Mouse (Mus musculus) midbrain, embryonic 14.5 days (tissue): ENCODE data around the gene Bscl2. TPM values are rescaled to one million over a fixed set of nuclear protein-coding genes. Genes with fewer than 3 reads are reported as not detected.
A peak's percentile ranks its signal among the peaks of the same experiment; 100 is the strongest.

Experiments
- ATAC-seq: fragments of 200-750 bp; cut with Nextera tagmentation; 2 replicates; pipeline ENCODE4 v1.8.0; 2017; ENCODE audit warnings: moderate number of reproducible peaks, moderate library complexity; ENCODE audit not compliant: low FRiP score, low TSS enrichment
- DNase-seq: peaks from one replicate; pipeline ENCODE4 v3.0.0-alpha.2; 2015
- H3K27ac ChIP-seq: fragments of 300-500 bp; sonication (generic); replicated peaks from 2 replicates; pipeline ENCODE4 v1.5.1; 2014; ENCODE audit warnings: mild to moderate bottlenecking, low read depth, low read length, moderate library complexity
- H3K27me3 ChIP-seq: fragments of 300-500 bp; sonication (generic); 2 replicates; pipeline ENCODE4 v1.6.1; 2014; ENCODE audit warnings: low read length, control low read depth, mixed read lengths; ENCODE audit not compliant: control insufficient read depth, insufficient read depth
- H3K36me3 ChIP-seq: fragments of 300-500 bp; sonication (generic); 2 replicates; pipeline ENCODE4 v1.6.1; 2014; ENCODE audit warnings: low read length, control low read depth; ENCODE audit not compliant: control insufficient read depth, insufficient read depth
- H3K4me1 ChIP-seq: fragments of 300-500 bp; sonication (generic); 2 replicates; pipeline ENCODE4 v1.6.1; 2014; ENCODE audit warnings: mild to moderate bottlenecking, antibody characterized with exemption, low read length, control low read depth; ENCODE audit not compliant: control insufficient read depth, insufficient read depth
- H3K4me2 ChIP-seq: fragments of 300-500 bp; sonication (generic); 2 replicates; pipeline ENCODE4 v1.6.1; 2014; ENCODE audit warnings: mild to moderate bottlenecking, low read length, moderate library complexity
- H3K4me3 ChIP-seq: fragments of 300-500 bp; sonication (generic); replicated peaks from 2 replicates; pipeline ENCODE4 v1.5.1; 2014; ENCODE audit warnings: low read depth, low read length
- H3K9ac ChIP-seq: fragments of 300-500 bp; sonication (generic); replicated peaks from 2 replicates; pipeline ENCODE4 v1.6.1; 2014; ENCODE audit warnings: mild to moderate bottlenecking, low read length, moderate library complexity
- H3K9me3 ChIP-seq: fragments of 300-500 bp; sonication (generic); 2 replicates; pipeline ENCODE4 v1.6.1; 2016; ENCODE audit warnings: low read length, control low read depth, mixed read lengths; ENCODE audit not compliant: control insufficient read depth
- WGBS: fragments of 180-500 bp; shearing (Covaris S2); extraction: QIAGEN DNeasy Blood & Tissue Kit; methylation state at CpG from one replicate; pipeline ENCODE4 v1.1.7; 2014; 5-methylcytosine and 5-hydroxymethylcytosine counted together
- polyA plus RNA-seq: library from polyadenylated mRNA; unstranded; fragments of >200 nt; fragmentation: Nextera tagmentation; extraction: Ambion mirVana; gene quantifications from 2 replicates; pipeline ENCODE4 v1.2.1, GENCODE M21; 2014

Bscl2 gene
- polyA plus RNA-seq: 78.2 and 98.7 TPM in 2 replicates

DNA sequence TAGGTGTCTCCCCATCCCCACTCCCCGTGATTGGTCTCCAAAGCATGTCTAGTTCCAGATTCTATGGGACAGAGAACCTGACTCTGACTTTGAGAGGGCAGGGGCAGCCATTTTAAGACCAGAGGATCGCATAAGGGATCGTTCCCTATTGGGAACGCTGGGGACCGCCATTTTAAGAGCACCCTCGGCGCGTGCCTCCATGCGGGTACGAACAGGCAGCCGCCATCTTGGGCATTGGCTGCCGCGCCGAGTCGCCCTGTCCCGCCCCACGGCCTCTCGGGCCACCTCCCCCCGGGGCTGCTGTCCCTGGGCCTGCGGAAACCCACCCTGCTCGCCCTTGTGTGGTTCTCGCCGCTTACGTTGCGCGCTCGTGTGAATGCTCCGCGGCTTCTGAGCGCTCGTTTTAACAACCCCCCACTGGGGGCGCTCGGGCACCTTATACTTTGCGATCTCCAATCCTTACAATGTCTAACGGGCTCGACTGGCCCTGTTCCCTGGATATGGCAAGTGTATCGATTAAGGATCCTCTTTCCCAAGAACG, at the start of gene Bscl2:
TSS of gene Bscl2 (plus strand) at position 217 of the 541 bp plus-strand sequence.
- H3K9me3 ChIP-seq: no peaks in the 10 kb centered on the region
- peak within 1 kb of the TSS; percentile 99 for H3K27ac ChIP-seq
- ATAC-seq (peak; percentile 71), DNase-seq (peak; percentile 94)
- H3K4me3 ChIP-seq: peak within 1 kb of the TSS; percentile 68
- no peaks in the 10 kb centered on the region for H3K27me3 ChIP-seq
- H3K4me1 ChIP-seq: peaks cover 25% of the 10 kb centered on the region
- H3K36me3 ChIP-seq: peaks cover 43% of the 10 kb centered on the region
- H3K9ac ChIP-seq: peak within 1 kb of the TSS; percentile 86
- peak within 1 kb of the TSS; percentile 81 for H3K4me2 ChIP-seq
- under 1% methylated on average over 38 of the region's 38 CpGs for WGBS

GRCm38 (mm10) chr19:8788521-8788920, 48.7 kb upstream of the Bscl2 start:
- Histone ChIP-seq H3K9ac (no peak overlapping the region), H3K27ac (peak overlapping the region; percentile 67), H3K36me3 (peaks cover 15% of the 10 kb centered on the region), H3K4me2 (no peak overlapping the region; the same call in 1 of the 2 replicates), H3K4me1 (peaks cover 13% of the 10 kb centered on the region; the same call in 1 of the 2 replicates), H3K9me3 (no peaks in the 10 kb centered on the region), H3K27me3 (no peaks in the 10 kb centered on the region), H3K4me3 (no peak overlapping the region)
- WGBS: 18% methylated on average over 3 of the region's 3 CpGs
- DNase-seq: peak; percentile 65
- ATAC-seq: no peak

- peaks cover 18% of the 10 kb centered on the region for H3K36me3 ChIP-seq
- H3K27me3 ChIP-seq: no peaks in the 10 kb centered on the region
- no peaks in the 10 kb centered on the region for H3K9me3 ChIP-seq
- no peak overlapping the region for H3K4me2 ChIP-seq
- H3K27ac ChIP-seq: peak overlapping the region; percentile 67
- H3K4me1 ChIP-seq: peaks cover 13% of the 10 kb centered on the region; the same call in 1 of the 2 replicates
- no peak overlapping the region for H3K9ac ChIP-seq
- DNase-seq: no peak
- H3K4me3 ChIP-seq: no peak overlapping the region
- 20% methylated on average over 1 of the region's 1 CpGs for WGBS
- ATAC-seq: no peak
Observed at GRCm38 (mm10) chr19:8789171-8789570, 48.1 kb upstream of the Bscl2 start.

DNA sequence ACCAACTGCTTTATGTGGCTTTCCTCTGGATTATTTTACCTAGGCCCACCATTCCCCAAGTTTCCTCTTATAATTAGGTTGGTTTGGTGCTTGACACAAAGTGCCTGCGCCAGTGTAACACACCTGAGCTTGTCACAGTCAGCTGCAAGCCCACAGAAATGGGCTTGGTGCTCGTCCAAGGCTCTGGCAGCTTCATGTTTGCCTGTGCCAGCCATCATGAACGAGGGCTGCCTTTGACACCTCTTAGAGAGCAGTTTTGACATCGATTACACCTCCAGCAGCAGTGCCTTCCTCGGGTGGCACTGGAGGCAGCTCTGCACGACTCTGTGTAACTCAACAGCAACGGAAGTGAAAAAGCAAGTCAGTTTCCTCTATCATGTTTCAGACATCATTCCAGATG, 47.1 kb upstream of the Bscl2 start:
- Histone ChIP-seq H3K4me2 (no peak overlapping the region), H3K27me3 (no peaks in the 10 kb centered on the region), H3K27ac (no peak overlapping the region), H3K4me3 (no peak overlapping the region), H3K9me3 (no peaks in the 10 kb centered on the region), H3K4me1 (peaks cover 13% of the 10 kb centered on the region; the same call in 1 of the 2 replicates), H3K9ac (no peak overlapping the region), H3K36me3 (peaks cover 28% of the 10 kb centered on the region)
- WGBS: 91% methylated on average over 7 of the region's 7 CpGs
- no peak for ATAC-seq
- DNase-seq: no peak

DNA sequence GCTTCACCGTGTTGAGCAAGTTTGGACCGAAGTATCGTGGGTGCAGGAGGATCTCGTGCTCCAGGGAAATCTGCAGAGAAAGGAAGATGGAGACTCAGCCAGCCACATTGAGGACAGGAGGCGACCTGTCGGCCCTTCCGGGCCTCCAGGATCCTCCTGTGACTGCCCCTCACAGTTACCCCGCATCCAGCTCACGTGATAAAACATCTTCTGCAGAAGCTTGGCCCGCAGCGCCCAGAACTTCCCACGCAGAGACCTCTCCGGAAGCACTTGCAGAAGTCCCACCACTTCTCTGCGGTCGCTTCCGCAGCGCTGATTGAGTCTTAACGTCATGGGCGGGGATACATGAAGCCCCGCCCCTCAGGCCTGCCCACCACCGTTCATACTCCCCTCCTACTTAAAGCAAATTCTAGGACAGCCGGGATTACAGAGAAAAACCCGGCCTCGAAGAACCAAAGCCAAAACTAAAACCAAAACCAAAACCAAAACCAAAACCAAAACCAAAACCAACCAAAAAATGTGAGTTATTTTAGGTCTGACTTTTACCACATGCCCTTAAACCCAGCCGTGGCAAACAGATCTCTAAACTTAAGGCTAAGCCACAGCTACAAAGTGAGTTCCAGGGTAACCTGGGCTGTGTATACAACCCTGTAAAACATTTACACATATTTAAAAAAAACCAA, 38.9 kb upstream of the Bscl2 start, which contains the start of gene Polr2g:
TSS of gene Polr2g (minus strand) at position 314 of the 683 bp plus-strand sequence.
- H3K4me3 ChIP-seq: peak within 1 kb of the TSS; percentile 78
- peak within 1 kb of the TSS; percentile 92 for H3K4me2 ChIP-seq
- peak within 1 kb of the TSS; percentile 45; the same call in 1 of the 2 replicates for H3K27ac ChIP-seq
- peaks cover 18% of the 10 kb centered on the region for H3K4me1 ChIP-seq
- 1% methylated on average over 25 of the region's 25 CpGs for WGBS
- DNase-seq: peak; percentile 94
- H3K9me3 ChIP-seq: no peaks in the 10 kb centered on the region
- peaks cover 22% of the 10 kb centered on the region for H3K36me3 ChIP-seq
- peak within 1 kb of the TSS; percentile 69 for H3K9ac ChIP-seq
- ATAC-seq: peak; percentile 73
- no peaks in the 10 kb centered on the region for H3K27me3 ChIP-seq

DNA sequence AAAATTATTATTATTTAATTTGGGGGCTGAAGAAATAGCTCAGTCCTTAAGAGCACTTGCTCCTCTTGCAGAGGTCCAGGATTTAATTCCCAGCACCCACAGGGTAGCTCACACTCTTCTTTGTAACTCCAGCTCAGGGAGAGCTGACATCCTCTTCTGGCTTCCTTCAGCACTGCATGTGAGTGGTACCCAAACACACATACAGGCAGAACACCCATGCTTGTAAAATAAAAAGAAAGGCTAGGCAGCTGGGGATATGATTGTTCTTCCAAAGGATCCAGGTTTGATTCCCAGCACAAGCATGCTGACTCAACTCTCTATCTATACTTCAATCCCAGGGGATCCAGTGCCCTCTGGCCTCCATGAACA, 38.3 kb upstream of the Bscl2 start:
- no peak for DNase-seq
- Histone ChIP-seq H3K4me2 (peak overlapping the region; percentile 92), H3K4me1 (peaks cover 18% of the 10 kb centered on the region), H3K36me3 (peaks cover 17% of the 10 kb centered on the region), H3K27ac (no peak overlapping the region), H3K27me3 (no peaks in the 10 kb centered on the region), H3K4me3 (peak overlapping the region; percentile 78; the same call in 1 of the 2 replicates), H3K9me3 (no peaks in the 10 kb centered on the region), H3K9ac (no peak overlapping the region)
- no peak for ATAC-seq

- H3K9me3 ChIP-seq: no peaks in the 10 kb centered on the region
Observed at GRCm38 (mm10) chr19:8802130-8802821, 35.0 kb upstream of the Bscl2 start, which contains the start of gene Zbtb3. Gene Zbtb3, plus strand, starts transcription at chr19:8802555.

DNA sequence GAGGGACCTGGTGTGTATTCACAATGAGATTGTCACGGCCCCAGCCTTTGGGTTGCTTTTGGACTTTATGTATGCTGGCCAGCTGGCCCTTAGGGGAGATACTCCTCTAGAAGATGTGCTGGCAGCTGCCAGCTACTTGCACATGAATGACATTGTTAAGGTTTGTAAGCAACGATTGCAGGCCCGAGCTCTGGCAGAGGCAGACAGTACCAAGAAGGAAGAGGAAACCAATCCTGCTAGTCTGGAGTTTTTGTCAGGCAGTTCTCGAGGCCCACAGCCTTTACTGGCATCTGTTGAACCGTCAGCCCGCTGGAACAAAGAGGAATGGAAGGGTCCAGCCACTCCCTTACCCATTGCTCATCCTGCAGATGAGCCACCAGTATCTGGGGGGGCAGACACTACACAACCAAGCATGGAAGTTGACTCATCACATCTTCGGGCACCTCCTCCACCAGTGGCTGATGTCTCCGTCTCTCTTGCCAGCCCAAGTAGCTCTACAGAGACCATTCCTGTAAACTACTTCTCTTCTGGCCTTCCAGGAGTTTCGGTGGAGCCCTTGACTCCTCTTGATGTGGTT, 34.0 kb upstream of the Bscl2 start:
- peak overlapping the region; percentile 52; the same call in 1 of the 2 replicates for H3K9ac ChIP-seq
- no peak for ATAC-seq
- DNase-seq: no peak
- peak overlapping the region; percentile 71 for H3K4me2 ChIP-seq
- peak overlapping the region; percentile 53; the same call in 1 of the 2 replicates for H3K4me3 ChIP-seq
- WGBS: 87% methylated on average over 9 of the region's 9 CpGs
- H3K36me3 ChIP-seq: peaks cover 37% of the 10 kb centered on the region
- H3K4me1 ChIP-seq: peaks cover 9% of the 10 kb centered on the region; the same call in 1 of the 2 replicates
- no peaks in the 10 kb centered on the region for H3K27me3 ChIP-seq
- peak overlapping the region; percentile 85 for H3K27ac ChIP-seq
- no peaks in the 10 kb centered on the region for H3K9me3 ChIP-seq

More at GRCm38 (mm10) chr19:8802130-8802821, 35.0 kb upstream of the Bscl2 start, which contains the start of gene Zbtb3:
- H3K4me1 ChIP-seq: peaks cover 16% of the 10 kb centered on the region
- DNase-seq: peak; percentile 97
- no peaks in the 10 kb centered on the region for H3K27me3 ChIP-seq
- under 1% methylated on average over 30 of the region's 30 CpGs for WGBS
- H3K4me3 ChIP-seq: peak within 1 kb of the TSS; percentile 53
- H3K27ac ChIP-seq: peak within 1 kb of the TSS; percentile 85
- peaks cover 27% of the 10 kb centered on the region; the same call in 1 of the 2 replicates for H3K36me3 ChIP-seq
- ATAC-seq: peak; percentile 98
- peak within 1 kb of the TSS; percentile 52 for H3K9ac ChIP-seq
- H3K4me2 ChIP-seq: peak within 1 kb of the TSS; percentile 71
